Mouse (Mus musculus): ENCODE measurements at regions not wholly inside any gene's neighbourhood (a gene's known extent, or its start where the extent isn't known, plus 50 kb on each side); places are given as distances from the start of the nearest gene placed in this dataset.

GRCm38 (mm10) chr5:53412391-53413075 lies 53.4 kb upstream of the Rbpj start:
- TF ChIP-seq POLR2A (IDR thresholded peaks at IDR 0.05; ENCODE audit: borderline replicate concordance, low read depth, low read length): no peak
- TF ChIP-seq CTCF (IDR thresholded peaks at IDR 0.05; ENCODE audit: low read depth, low read length): no peak
